Mouse (Mus musculus) cerebellum, postnatal 10 days (tissue): ENCODE measurements at regions not wholly inside any gene's neighbourhood (a gene's known extent, or its start where the extent isn't known, plus 50 kb on each side); places are given as distances from the start of the nearest gene placed in this dataset.

Experiments used
- DNase-seq, 2 experiments: peaks; one replicate each; pipeline ENCODE4 v3.0.0; 2021; ENCODE audit warnings: mixed read lengths in 2 of 2

DNA sequence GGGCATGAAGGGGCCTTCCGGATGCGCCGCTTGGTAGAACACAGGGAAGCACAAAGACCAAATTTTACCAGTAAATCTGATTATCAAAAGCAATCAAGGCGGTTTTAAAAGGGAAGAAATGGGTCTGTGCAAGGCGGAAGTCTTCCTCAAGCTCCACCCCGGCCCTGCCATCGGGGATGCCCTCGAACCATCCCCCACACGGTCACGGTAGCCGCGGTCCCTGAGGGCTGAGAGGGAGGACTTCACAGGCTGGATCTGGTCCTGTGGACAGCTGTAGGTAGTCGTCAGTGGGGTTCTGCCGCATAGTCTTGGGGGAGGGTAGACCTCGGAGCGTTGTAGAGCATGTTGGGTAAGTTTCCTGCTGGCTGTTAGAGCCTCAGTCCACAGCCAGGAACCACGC lies 104.9 kb downstream of the Tpra1 start:
- DNase-seq, result peak in 1 of 2 experiments; percentile 37

DNA sequence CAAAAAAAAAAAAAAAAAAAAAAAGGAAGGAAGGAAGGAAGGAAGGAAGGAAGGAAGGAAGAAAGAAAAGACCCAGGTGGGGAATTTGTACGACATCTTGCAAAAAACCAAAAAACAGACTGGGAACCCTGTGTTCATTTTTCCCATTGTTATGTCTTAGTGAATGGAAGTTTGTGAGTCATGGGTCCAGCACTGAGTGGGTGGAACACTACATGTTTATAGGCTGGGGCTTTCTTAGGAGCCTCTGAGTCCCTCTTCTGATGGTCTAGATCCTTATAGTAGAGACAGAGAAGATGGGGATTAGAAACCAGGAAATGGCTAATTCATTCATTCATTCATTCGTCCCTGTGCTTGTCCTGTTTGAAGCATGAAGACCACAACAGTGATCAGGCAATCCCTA lies 105.5 kb downstream of the Tpra1 start:
- no peak for DNase-seq

DNA sequence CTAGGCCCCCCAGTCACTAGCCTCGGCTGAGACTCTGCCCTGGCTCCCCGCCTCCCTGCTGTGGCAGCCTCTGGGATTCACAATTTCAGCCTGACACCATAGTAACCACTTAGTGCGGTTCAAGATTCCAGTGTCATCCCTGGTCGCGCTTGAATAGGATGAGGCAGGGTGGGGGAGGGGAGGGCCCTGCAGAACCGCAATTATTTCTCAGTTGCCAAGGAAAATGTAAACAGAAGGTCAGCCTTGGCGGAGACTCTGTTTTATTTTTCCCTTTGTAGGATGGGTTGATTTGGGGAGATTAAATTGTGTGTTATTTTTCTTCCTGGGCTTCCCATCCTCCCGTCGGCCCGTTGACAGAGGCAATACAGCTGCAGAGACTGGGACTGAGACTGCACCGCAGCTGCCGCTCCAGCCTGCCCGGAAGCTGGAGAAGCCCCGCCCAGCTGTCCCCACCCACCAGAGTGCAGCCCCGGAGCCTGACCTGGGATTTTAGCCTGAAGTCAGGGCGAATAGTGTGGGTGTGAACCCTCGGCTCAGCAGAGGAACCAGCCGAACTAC lies 106.6 kb downstream of the Tpra1 start:
- DNase-seq, result peak; percentile 35 to 47

DNA sequence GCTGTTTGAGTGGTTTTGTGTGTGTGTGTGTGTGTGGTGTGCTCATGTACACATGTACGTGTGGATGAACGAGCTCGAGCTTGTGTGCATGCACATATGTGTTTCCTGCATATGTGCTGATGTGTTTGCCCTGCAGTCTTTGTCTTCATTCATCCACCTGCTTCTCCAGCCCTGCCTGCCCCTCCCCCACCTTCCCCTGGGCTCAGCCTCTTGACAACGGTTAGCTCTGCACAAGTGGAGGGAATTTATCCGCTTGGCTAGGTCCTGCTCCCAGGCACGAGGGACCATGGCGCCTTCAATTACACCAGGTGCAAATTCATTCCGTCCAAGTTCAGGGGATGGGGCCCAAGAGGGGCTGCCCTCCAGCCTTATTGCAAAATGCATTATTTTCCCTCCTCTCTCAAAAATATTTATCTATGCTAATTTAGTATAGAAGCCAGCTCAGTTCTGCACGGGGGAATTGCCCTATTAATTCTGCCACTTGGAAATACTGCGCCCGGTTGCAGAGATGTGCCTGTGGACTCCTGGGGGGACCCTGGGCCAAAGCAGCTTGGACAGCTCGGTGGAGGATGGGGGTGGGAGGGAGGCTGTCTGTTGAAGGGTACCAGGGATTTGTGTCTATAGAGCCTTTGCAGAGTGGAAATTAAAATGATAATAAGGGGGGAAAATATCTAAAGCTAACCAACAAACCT lies 111.1 kb downstream of the Tpra1 start:
- DNase-seq, result peak; percentile 85 to 86

DNA sequence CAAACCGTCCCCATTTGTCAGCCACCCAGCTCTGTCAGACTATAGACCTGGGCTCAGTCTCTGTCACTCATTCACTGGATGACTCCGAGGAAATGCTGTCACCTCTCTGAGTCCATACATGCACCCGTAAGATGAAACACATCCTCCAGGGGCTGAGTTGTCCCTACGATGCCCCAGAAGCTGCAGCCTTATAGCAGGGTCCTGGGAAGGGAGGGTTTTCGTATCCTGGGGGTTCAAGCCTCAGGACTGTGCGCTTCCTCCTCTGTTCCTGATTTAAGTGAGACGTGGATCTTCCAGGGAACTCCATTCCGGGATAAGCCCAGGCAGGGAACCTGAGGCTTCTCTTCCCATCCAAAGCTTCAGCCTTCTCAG lies 111.6 kb downstream of the Tpra1 start:
- DNase-seq, result no peak

DNA sequence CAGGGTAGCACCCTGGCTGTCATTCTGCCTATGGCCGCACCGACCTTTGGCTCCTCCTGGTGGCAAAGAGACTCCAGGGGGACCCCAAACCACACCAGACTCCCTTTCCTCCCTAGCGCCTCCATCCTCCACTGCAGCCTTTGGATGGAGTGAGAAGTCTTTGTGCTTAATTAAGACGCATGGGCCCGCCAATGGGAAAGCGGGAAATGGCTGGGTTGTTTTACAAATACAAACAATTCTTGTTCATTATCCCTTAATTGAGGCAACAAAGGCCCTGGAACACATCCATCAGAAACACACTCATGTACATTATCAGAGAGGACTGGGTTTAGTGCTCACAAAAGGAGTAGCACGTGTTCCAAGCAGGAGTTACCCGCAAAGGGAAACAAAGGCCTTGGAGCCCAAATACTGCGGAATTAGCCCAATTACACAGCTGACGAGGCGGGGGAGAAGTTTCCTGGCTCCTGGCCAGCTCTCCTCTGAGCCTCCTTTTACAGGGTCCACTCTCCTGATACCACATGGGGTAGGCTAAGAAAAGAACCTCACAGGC lies 122.1 kb downstream of the Tpra1 start:
- DNase-seq, result peak; percentile 20 to 23

DNA sequence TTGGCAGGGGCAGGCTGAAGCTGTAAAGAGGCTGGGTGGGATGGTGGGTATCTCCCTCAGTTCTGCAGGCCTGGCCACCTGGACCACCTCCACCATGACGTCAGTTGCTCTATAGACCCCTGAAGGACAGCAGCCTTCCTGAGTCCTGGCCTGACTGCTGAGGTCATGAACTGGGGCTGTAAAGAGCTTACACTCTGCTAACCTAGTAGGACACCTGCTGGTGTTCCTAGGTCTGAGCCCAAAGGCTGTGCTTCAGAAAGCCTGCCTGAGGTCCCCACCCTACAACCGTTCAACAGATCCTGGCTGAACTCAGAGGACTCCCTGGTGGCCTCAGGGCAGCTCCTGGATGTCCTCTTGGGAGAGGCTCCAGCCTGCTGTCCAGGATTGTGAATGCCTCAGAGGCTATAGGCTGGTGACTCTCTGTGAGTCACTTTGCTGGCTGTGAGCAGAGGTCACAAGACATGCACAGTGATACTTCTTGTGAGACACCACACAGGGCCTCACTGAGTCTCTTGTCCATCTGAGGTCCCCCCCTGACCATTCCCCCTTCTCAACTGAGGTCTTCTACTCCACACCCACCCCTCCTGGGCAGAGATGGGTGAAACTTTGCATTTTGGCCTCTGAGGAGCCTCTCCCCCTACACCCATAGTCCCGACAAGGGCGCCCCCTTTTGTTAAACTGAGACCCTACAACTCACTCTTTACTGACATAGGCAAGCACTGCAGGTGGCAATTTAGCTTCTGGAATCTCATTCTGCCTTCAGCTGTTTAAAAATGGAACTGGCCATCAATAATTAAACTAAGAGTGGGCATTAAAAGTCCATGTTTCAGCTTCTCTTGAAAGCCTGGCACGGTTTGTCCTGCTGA lies 131.6 kb downstream of the Tpra1 start:
- DNase-seq, result peak; percentile 13 to 37

DNA sequence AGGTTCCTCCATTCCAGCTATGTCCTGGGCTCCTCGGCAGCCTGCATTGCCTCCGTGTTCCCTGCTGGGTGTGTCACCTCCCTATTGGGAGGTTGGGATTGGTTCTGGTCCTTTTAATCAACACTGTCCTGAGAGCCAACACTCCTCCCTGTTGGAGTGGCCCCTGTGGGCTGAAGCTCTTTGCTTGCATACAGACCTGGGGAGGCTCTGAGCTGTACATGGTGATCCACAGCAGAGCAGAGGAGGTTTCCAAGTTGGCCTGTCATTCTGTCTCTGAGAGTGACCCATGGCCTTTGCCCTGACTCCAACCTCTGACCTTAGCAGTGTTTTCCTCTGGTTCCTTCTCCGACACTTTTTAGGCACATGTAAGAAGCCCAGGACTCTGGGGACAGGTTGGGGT lies 132.4 kb downstream of the Tpra1 start:
- DNase-seq, result no peak

DNA sequence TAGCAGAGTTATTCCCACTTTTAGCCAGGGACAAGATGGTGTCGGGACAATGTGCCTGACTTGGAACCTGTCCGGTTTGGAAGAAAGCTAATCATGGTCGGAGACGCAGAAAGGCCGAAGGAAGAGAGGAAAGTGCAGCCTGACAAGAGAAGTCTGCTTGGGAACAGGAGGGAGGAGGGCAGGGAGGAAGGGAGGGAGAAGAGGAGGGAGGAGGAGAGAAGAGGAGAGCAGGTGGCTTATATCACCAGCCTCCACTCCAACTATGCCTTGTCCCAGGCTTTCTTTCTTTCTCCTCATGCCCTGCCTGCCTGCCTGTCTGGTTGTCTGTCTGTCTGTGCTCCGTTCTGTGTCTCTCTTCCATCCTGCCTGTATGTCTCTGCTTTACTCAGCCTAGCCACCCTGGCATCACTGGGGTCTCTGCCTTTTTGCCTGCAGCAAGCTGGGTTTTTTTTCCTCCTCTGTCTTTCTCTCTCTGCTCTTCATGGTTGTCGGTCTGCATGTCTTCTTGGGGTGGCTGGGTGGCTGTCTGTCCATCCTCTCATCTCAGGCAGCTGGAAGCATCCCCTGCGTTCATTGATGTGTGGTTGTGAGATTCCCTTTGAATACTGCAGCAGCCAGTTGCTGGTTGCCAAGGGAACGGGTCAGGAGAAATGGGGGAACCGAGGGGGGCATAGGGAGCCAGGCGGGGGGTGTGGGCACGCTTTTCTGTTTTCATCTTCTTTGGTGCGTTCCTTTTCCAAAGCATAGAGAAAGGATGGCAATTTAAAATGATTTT lies 133.2 kb downstream of the Tpra1 start:
- DNase-seq, result peak; percentile 35 to 42

DNA sequence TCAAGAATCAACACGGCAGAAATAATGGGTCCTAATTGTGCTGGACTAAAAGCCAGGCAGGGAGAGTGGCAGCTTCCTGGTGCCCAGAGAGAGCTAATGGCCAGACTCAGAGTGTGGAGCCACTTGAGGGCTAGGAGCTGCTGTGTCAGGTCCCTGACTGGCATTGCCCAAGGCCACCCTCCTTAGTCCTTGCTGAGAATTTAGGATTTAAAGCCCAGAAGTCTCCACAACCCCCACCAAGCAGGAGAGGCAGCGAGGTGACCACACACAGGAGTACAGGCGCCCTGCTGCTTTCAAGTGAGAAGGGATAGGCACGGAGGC lies 133.7 kb downstream of the Tpra1 start:
- no peak for DNase-seq

DNA sequence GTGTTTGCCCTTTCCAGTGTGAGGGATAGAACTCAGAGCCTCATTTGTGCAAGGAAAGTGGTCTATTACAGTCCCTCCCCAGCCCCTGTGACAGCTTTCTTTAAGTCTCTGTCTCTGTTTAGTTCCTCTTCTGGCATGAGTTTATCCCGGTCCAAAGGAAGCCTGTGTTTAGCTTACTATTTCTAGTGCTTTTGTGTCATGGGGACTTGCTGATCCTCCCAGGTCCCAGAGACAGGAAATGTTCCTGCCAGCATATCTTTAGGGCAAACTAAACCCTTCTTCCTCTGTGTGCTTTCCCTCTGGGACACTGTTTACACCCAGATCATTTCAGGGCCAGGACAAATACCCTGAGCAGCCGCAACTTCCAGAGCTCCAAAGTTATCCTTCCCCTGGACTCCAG lies 135.3 kb downstream of the Tpra1 start:
- no peak for DNase-seq

DNA sequence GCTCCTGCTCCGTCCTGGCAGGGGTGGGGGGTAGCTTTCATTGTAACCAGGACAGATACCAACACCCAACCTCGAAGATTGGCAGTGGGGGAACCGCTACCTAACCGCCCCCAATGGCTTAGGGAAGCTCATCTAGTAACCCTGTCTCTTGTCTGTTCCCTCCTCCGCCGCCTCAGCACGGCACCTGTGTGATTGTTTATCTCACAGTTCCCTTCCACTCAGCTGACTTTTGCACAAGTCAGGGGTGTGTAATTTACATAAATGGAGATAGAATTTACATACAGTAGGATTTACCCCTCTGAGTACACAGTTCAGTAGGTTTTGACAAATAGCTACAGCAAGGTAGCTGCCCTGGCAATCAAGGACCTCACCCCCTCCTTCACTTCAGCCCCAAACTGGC lies 135.8 kb downstream of the Tpra1 start:
- DNase-seq, result no peak

DNA sequence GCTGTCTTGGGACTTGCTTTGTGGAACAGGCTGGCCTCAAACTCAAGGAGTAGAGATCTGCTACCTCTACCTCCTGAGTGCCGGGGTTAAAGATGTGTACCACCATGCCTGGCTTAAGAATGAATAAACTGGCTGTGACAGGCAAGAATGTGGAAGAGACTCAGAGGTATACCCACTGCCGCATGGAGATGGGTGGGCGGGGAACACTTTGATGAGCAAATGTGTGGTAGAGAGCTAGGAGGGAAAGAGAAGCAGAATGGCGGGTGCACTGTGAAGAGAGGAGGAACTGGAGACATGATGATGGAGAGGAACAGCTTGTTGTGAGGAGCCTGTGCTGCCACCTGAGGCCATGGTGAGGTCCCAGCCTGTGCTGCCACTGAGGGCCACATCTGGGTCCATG lies 138.9 kb downstream of the Tpra1 start:
- DNase-seq, result no peak

DNA sequence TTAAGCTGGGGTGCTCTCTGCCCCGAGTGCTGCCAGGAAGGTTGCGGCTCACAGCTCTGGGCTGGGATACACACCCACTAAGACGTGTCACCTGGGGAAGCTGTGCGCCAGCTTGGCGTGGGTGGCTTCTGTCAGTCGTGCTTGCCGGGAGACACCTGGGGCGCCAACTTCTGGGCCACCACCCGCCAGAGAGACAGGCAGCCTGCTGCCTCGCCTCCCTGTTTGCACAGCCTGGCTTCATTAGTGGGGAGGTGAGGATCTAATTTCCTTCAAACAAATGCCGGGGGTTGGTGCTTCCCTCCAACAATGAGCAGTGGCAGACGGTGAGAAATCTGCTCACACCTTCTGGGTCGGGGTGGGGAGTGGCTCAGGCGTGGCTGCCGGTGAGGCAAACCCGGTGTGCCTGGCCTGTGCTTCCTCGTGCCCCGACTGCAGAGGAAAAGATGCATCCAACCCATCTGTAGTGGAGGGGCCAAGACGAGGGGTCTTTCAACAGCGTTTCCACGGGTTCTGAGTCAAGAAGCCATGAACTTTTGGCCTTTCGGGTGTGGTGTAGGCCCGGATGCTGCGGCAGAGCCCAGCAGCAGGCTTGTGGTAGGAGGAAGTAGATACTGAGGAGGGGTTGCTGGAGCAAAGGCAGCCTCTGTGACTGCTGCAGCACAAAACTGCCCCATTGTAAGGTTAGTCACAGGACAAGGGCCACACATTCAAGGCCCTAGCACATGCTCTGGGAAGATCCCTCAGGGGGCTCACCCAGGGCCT lies 140.6 kb downstream of the Tpra1 start:
- no peak for DNase-seq

DNA sequence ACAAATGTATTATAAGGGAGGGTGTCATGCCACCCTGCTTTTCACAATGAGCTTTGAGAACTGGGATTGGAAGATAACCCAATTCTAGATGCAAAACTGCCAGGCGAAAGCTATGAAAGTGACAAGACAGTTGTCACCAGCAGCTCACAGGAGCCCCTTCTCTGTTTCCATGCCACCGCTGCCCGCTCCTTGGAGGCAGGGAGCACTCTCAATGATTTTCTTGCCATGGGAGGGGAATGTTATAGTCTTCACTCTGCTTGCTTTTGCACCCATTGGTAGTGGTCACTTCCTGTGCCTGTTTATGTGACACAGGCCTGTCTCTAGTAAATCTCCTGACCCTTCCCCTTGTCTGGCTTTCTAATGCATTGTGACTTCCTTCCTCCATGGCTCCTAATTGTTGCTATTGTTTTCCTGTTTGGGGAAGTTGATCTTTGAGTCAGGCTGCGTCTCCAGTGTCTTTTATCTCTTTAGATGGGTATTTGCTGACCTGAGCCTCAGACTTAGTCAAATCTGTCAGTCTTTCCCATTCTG lies 143.4 kb downstream of the Tpra1 start:
- no peak for DNase-seq

DNA sequence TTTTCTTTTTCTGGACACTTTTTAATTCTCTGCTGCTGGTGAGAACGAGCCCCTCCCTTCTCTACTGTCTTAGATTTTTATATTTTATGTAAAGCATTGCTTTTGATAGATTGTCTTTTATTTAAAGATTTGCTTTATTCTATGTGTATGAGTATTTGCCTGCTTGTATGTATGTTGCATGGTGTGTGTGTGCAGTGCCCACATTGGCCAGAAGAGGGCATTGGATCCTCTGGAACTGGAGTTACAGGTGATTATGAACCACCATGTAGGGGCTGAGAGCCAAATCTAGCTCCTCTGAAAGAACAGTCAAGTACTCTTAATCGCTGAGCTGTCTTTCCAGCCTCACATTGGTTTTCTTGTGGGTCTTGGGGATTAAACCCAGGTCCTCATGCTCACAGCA lies 144.4 kb downstream of the Tpra1 start:
- DNase-seq, result peak; percentile 45 to 60

DNA sequence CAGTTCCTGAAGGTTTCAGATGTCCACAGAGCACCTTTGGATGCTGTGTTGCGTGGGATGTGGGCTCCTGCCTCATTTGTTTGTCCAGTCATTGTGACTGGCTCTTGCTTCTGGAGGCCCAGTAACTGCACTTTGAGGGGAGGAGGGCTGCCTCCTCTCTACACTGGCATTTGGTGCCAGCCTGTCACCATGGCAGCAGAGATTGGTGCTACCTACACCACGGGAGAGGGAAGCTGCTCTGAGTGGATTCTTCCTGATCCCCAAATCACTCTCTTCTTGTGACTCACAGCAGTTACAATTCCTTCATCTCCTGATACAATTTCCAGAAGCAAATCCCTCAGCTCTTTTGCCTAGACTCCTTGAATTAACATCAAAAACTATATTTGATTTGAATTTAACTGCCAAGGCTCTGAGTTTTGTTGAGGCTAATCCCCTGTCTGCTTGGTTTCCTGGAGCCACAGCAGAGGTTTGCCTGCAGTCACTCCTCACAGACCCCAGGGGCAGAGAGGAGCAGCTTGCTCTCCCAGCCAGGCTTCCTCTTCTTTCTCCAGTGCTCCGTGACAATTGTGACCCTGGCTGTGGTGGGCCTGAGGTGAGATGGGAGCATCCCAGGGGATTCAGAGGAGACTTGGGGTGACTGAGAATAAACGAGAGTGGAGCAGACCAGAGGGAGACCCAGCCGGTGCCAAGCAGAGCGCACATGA lies 145.7 kb downstream of the Tpra1 start:
- peak; percentile 51 to 52 for DNase-seq

DNA sequence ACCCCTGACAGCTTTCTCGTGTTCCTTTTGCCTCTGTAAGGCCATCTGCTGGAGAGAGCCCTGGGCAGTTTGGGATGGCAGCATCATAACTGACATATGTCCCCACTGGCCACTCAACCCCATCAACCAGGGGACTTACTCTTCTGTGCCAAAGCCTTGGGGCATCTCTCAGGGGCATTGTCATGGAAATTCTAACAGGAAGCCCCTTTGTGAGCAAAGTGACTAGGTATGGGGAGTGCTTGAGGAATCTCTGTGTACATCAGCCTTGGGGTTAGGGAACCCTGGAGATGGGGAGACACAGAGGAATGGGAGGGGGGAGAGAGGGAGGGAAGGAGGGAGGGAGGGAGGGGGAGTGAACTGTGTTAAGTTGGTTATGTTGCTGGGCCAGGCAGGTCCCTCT lies 147.2 kb downstream of the Tpra1 start:
- no peak for DNase-seq

DNA sequence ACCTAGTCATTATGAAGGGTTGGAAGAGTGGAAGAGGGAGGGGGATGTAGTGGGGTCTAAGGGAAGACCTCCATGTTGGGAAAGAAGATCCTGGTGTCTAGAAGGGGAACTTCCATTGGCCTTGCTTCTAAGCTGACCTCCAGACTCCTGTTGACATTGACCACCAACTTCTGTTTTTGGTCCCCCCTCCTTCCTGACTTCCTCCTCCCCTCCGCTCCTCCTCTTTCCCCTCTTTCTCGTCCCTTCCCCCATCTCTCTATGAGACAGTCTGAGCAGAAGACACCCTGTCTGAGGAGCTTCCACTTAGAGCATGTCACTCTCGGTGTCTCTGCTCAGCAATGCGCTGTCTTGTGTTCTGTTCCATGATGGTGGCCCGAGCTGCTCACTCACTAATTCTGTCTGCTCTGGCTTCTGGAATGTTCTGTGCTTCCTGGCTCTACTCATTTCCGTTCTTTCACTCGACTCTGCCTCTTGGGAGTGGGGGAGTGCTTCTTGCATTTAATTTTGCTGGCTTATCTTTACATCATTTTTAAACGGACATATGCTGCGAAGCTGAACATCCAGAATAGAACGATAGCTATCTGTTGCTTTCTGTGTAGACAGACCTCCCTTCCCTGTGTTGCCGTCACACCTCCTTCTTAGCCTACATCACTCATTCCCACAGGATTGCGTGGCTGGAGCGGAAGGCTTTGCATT lies 148.7 kb downstream of the Tpra1 start:
- no peak for DNase-seq

DNA sequence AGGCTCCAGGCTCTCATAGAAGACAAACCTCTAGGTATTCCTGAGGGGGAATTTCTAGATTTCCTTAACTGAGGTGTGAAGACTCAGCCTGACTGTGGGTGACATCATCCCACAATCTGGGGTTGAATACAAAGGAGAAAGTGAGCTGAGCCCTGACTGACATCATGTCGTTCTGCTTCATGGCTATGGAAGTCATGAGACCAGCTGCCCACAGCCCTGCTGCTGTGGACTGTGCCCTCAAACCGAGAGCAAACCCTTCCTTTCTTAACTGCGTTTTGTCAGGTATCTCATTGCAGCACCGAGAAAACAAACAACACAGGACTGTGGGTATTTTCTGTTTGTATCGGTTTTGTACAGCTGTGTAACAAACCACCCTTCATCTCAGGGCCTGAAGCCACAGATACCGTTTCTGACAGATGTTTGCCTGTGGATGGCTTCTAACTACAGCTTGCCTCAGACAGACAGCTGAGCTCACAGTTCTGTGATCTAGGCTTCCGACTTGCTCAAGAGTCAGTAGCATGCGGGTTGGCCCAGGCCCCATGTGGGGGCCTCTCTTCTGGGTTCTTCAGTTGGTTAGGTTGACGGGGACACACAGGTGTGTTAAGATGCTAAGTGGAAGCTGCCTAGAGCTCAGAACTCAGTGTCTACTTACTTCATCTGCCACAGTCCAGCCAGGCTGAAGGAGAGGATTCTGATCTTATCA lies 150.9 kb downstream of the Tpra1 start:
- DNase-seq, result no peak
